Mouse (Mus musculus): ENCODE results near the gene Dgka. TPM values are rescaled to one million over a fixed set of nuclear protein-coding genes. Genes with fewer than 3 reads are reported as not detected.

Dgka gene
- polyA plus RNA-seq, 1 experiment from 2014 or later, result 4.7 TPM

GRCm38 (mm10) chr10:128697072-128697725, 47.5 kb downstream of the Dgka start:
- no peak overlapping the region for H3K4me3 ChIP-seq (ENCODE audit: low read length)
- ATAC-seq (ENCODE audit: low FRiP score, low TSS enrichment), result no peak

DNA sequence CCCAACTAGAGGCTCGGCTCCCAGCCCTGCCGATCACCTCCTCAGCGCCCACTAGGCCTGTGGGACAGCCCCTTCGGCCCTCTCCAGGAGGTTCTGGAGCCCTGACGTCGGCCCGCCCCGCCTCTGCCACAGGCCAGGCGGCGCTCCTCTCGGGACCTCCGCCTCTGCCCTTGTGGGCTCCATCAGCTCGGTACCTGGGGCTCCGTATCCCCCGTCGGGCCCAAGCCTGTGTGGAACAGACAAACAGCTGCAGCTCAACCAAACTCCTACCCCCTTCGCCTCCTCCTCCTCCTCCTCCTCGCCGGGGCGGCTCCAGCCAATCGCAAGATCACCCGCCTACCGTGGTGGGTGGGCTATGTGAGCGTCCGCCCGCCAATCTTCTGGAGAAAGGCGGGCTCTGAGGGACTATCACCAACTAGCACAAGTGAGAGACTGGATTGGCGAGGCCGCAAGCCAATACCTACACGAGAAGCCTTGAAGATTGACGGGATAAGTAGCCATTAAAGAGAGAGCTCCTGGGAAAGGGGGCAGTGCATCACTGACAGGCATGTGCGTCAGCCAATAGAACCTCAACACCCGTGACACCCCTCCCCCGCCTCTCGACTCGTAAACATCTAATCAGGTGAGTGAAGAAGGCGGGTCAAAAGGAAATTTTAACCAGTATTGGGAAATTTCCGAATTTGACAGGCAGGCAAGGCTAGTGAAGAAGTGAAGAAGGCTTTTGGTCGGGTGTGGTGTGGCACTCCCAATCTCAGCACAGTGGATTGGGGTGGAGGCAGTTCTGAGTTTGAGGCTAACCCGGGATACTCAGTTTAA, 48.5 kb downstream of the Dgka start, which contains the start of gene Rab5b:
Rab5b (minus strand) TSS at position 273 of the 816 bp plus-strand sequence.
- peak; percentile 99 for ATAC-seq (ENCODE audit: low FRiP score, low TSS enrichment)
- peak within 1 kb of the TSS; percentile 76 for H3K4me2 ChIP-seq (replicated peaks; ENCODE audit: low read depth, low read length)
- 0 out of 2 replicates have a peak, but pooled peaks cover 7% of the 10 kb centered on the region for H3K4me1 ChIP-seq (ENCODE audit: control insufficient read depth, insufficient read depth, low read length)
- WGBS, result 1% methylated on average over 39 of the region's 40 CpGs
- H3K9me3 ChIP-seq (ENCODE audit: control insufficient read depth, low read length), result no peaks in the 10 kb centered on the region
- H3K4me3 ChIP-seq (ENCODE audit: low read length), result peak within 1 kb of the TSS; percentile 92
- peak within 1 kb of the TSS; percentile 93 for H3K9ac ChIP-seq (ENCODE audit: low read depth, low read length)
- no peaks in the 10 kb centered on the region for H3K27me3 ChIP-seq (ENCODE audit: control insufficient read depth, insufficient read depth, low read length)
- peak within 1 kb of the TSS; percentile 99 for H3K27ac ChIP-seq (ENCODE audit: low read depth, low read length)
- peaks cover 34% of the 10 kb centered on the region for H3K36me3 ChIP-seq (ENCODE audit: control insufficient read depth, insufficient read depth, low read length)

More at GRCm38 (mm10) chr10:128697072-128697725, 47.5 kb downstream of the Dgka start:
- H3K27me3 ChIP-seq (ENCODE audit: control insufficient read depth, insufficient read depth, low read length), result no peaks in the 10 kb centered on the region
- no peak overlapping the region for H3K27ac ChIP-seq (ENCODE audit: low read depth, low read length)
- no peak overlapping the region for H3K9ac ChIP-seq (ENCODE audit: low read depth, low read length)
- 0 out of 2 replicates have a peak, but pooled peaks cover 7% of the 10 kb centered on the region for H3K4me1 ChIP-seq (ENCODE audit: control insufficient read depth, insufficient read depth, low read length)
- WGBS, result 84% methylated on average over 6 of the region's 6 CpGs
- H3K4me2 ChIP-seq (replicated peaks; ENCODE audit: low read depth, low read length), result peak overlapping the region; percentile 46; the same call in 1 of the 2 replicates
- H3K9me3 ChIP-seq (ENCODE audit: control insufficient read depth, low read length), result no peaks in the 10 kb centered on the region
- H3K36me3 ChIP-seq (ENCODE audit: control insufficient read depth, insufficient read depth, low read length), result peaks cover 44% of the 10 kb centered on the region

DNA sequence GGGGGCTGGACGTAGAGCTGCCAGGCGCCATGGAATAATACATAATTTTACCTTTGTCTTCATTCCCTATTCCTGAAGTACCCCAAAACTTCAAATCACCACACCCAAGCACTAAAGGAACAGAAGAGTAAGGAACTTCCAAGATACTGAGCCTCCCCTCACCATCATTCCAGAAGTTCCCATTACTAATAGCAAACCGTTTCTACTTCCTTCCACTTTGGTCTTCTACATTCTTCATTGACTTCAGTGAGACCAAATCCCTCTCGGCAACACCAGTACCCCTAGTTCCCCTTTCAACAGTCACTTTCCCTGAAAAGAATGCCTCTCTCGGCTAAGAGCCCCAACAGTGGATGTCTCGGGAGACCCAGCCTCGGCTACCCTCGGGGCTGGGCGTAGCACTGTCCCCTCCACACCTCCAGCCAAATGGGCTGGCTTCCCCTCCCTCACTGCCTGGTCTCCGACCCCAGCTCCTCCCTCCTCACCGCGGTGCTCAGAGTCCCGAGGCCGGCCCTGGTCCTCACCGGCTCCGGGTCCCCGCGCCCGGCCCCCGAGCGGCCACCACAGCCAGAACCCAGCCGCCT, 49.2 kb downstream of the Dgka start:
- H3K27me3 ChIP-seq (ENCODE audit: control insufficient read depth, insufficient read depth, low read length), result no peaks in the 10 kb centered on the region
- WGBS, result under 1% methylated on average over 22 of the region's 22 CpGs
- H3K27ac ChIP-seq (ENCODE audit: low read depth, low read length), result peak overlapping the region; percentile 99
- H3K9me3 ChIP-seq (ENCODE audit: control insufficient read depth, low read length), result no peaks in the 10 kb centered on the region
- H3K4me1 ChIP-seq (ENCODE audit: control insufficient read depth, insufficient read depth, low read length), result 0 out of 2 replicates have a peak, but pooled peaks cover 7% of the 10 kb centered on the region
- H3K4me2 ChIP-seq (replicated peaks; ENCODE audit: low read depth, low read length), result peak overlapping the region; percentile 76
- peaks cover 27% of the 10 kb centered on the region for H3K36me3 ChIP-seq (ENCODE audit: control insufficient read depth, insufficient read depth, low read length)
- H3K9ac ChIP-seq (ENCODE audit: low read depth, low read length), result peak overlapping the region; percentile 93
- ATAC-seq (ENCODE audit: low FRiP score, low TSS enrichment), result no peak
- peak overlapping the region; percentile 92 for H3K4me3 ChIP-seq (ENCODE audit: low read length)

GRCm38 (mm10) chr10:128674469-128675008, 70.1 kb downstream of the Dgka start:
- Histone ChIP-seq H3K36me3 (ENCODE audit: control insufficient read depth, insufficient read depth, low read length) (peaks cover 3% of the 10 kb centered on the region), H3K27ac (ENCODE audit: low read depth, low read length) (peak overlapping the region; percentile 47; the same call in 1 of the 2 replicates)

DNA sequence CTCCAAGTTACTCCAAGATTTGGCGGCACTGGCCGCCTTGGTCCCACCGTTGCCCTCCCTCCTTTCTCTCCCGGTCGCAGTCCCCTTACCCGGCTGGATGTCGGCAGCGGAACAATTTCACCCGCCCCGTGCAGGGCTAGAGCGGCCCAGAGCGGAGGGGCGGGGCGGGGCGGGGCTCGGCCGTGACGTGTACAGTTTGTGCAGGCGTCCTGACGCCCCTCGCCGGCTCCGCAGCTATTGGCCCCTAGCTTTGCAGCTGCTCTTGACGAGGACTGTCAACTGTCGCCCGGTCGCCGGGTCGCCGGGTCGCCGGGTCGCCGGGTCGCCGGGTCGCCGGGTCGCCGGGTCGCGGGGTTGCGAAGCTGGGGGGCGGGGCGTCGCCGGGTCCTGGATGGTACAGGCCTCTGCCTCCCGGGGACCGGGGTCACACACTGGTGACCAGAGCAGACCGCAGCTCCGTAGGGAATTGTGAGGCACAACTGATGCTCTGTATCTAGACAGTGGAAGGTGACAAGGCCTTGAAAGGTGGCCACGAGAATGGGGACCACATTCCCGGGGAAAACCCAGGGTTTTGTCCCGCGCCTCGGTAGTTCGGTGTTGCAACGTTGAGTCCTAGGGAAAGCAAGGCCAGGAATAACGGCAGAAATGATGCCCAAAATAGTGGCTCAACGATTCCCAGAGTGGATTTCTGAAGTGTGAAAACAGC, 70.7 kb downstream of the Dgka start, which contains the start of gene Suox:
Suox (minus strand) TSS at position 311 of the 706 bp plus-strand sequence.
- Histone ChIP-seq H3K4me3 (ENCODE audit: low read length) (peak within 1 kb of the TSS; percentile 67), H3K9me3 (ENCODE audit: control insufficient read depth, low read length) (no peaks in the 10 kb centered on the region), H3K4me1 (ENCODE audit: control insufficient read depth, insufficient read depth, low read length) (peaks cover 3% of the 10 kb centered on the region; the same call in 1 of the 2 replicates), H3K4me2 (replicated peaks; ENCODE audit: low read depth, low read length) (peak within 1 kb of the TSS; percentile 85), H3K27ac (ENCODE audit: low read depth, low read length) (peak within 1 kb of the TSS; percentile 47; the same call in 1 of the 2 replicates), H3K36me3 (ENCODE audit: control insufficient read depth, insufficient read depth, low read length) (no peaks in the 10 kb centered on the region), H3K9ac (ENCODE audit: low read depth, low read length) (peak within 1 kb of the TSS; percentile 55), H3K27me3 (ENCODE audit: control insufficient read depth, insufficient read depth, low read length) (no peaks in the 10 kb centered on the region)
- under 1% methylated on average over 60 of the region's 60 CpGs for WGBS
- ATAC-seq (ENCODE audit: low FRiP score, low TSS enrichment), result peak; percentile 94

More at GRCm38 (mm10) chr10:128674469-128675008, 70.1 kb downstream of the Dgka start:
- Histone ChIP-seq H3K4me2 (replicated peaks; ENCODE audit: low read depth, low read length) (peak overlapping the region; percentile 85), H3K27me3 (ENCODE audit: control insufficient read depth, insufficient read depth, low read length) (no peaks in the 10 kb centered on the region), H3K4me1 (ENCODE audit: control insufficient read depth, insufficient read depth, low read length) (peaks cover 3% of the 10 kb centered on the region; the same call in 1 of the 2 replicates), H3K9ac (ENCODE audit: low read depth, low read length) (peak overlapping the region; percentile 55; the same call in 1 of the 2 replicates), H3K4me3 (ENCODE audit: low read length) (peak overlapping the region; percentile 67), H3K9me3 (ENCODE audit: control insufficient read depth, low read length) (no peaks in the 10 kb centered on the region)
- 2% methylated on average over 9 of the region's 9 CpGs for WGBS
- no peak for ATAC-seq (ENCODE audit: low FRiP score, low TSS enrichment)

DNA sequence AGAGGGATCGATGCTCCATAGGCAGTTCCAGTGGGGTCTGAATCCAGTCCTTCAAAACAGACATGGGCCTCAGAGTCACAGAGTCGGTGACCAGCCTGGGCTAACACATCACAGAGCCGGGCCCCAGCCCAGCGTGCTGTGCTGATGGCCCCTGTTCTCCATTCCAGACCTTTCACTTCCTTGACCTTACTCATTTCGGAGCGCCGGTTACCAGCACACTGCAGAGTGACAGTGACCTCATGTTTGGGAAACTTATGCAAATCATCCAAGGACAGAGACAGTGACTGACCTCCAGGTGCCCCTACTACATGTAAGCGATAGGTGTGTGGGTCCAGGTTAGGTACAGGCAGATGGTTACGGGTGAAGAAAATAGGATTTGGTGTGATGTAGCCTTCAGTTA, 73.5 kb downstream of the Dgka start:
- Histone ChIP-seq H3K4me2 (replicated peaks; ENCODE audit: low read depth, low read length) (no peak overlapping the region), H3K4me3 (ENCODE audit: low read length) (no peak overlapping the region), H3K36me3 (ENCODE audit: control insufficient read depth, insufficient read depth, low read length) (no peaks in the 10 kb centered on the region), H3K9ac (ENCODE audit: low read depth, low read length) (no peak overlapping the region), H3K9me3 (ENCODE audit: control insufficient read depth, low read length) (no peaks in the 10 kb centered on the region), H3K27ac (ENCODE audit: low read depth, low read length) (no peak overlapping the region), H3K4me1 (ENCODE audit: control insufficient read depth, insufficient read depth, low read length) (peaks cover 8% of the 10 kb centered on the region; the same call in 1 of the 2 replicates), H3K27me3 (ENCODE audit: control insufficient read depth, insufficient read depth, low read length) (no peaks in the 10 kb centered on the region)
- 91% methylated on average over 9 of the region's 9 CpGs for WGBS
- ATAC-seq (ENCODE audit: low FRiP score, low TSS enrichment), result no peak
